Mouse (Mus musculus) heart, postnatal 14 days (tissue): ENCODE data around the gene Pla2g2c. TPM values are rescaled to one million over a fixed set of nuclear protein-coding genes. Genes with fewer than 3 reads are reported as not detected.

Experiments
- DNase-seq, 2 experiments: peaks; one replicate each; pipeline ENCODE4 v3.0.0; 2021 to 2022
- intact Hi-C: fragments of 180-260 bp; cut with DNase I; formaldehyde crosslinking; loops from one replicate; pipeline ENCODE4 v1.15.1; 2025
- long read RNA-seq, 2 experiments: library from polyadenylated mRNA; stranded (forward); transcript quantifications; one replicate each; pipeline ENCODE4 v2.0.0; 2021
- total RNA-seq, 2 experiments: library from RNA; stranded (reverse); gene quantifications; 2 replicates each; pipeline ENCODE4 v1.2.3; 2021

Pla2g2c gene
- total RNA-seq: not detected
- long read RNA-seq, experiment 1: 0 reads
- long read RNA-seq, experiment 2: 0 reads

GRCm38 (mm10) chr4:138724354-138725126, at the start of gene Pla2g2c:
TSS of gene Pla2g2c (plus strand) at chr4:138724792.
- DNase-seq: no peak
- intact Hi-C loops: no loop called here

- intact Hi-C loops: no loop called here
- peak; percentile 9 to 25 for DNase-seq
Observed at GRCm38 (mm10) chr4:138676480-138676879, 48.1 kb upstream of the Pla2g2c start.

DNA sequence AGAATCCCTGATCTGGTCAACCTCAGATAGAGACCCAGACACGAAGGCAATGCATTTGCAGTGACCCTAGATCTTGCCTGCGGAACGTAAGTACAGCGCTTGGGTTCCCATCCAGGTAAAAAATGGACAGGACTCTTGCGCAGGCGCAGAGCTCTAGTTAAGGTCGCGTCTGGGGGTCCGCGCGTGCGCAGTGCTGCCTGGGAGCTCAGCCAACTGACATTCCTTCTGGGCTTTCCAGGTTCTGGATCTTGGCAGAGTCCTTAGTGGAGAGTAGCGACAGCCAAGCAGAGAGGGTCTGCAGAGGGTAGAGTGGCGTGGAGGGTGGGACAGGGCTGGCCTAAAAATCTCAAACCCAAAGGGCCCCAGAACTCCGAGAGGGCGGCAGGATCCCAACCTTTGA, 47.0 kb upstream of the Pla2g2c start:
- intact Hi-C loops: no loop called here
- DNase-seq: no peak

DNA sequence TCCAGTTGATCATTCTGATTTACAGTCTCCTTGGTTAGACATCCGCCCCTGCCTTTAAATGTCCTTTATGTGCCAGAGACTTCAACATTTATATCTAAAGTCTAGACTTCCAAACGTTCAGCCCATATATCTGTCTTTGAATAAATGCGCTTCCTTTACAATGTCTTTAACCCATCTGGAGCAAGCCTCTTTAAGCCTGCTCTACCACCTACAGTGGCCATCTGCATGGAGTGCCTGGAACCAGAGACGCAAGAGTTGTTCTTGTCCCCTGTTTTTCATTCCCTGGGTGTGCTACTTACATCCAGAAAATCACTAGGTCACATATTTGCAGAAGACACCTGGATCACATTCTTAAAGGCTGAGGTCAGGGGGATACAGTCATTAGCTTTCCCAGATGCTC, 44.5 kb upstream of the Pla2g2c start:
- intact Hi-C loops: no loop called here
- DNase-seq: no peak

DNA sequence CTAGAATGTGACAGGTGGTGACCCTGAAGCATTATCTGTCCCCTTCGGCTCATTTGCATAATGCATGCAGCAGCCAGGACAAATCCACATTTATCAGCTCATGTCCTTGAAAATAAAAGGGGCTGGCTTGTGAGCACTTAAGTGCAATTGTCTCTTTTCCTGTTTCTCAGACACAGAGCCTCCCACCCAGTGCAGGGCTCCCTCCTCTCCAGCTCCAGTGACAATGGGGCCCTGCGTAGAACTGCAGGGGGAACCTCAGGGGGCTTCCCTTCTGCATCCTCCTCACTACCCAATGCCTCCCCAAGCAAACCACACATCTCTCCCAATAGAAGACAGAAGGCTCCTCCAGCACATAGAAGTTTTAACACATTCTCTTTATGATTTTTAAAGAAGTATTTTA, 41.8 kb upstream of the Pla2g2c start:
- DNase-seq: no peak
- intact Hi-C loops: no loop called here

DNA sequence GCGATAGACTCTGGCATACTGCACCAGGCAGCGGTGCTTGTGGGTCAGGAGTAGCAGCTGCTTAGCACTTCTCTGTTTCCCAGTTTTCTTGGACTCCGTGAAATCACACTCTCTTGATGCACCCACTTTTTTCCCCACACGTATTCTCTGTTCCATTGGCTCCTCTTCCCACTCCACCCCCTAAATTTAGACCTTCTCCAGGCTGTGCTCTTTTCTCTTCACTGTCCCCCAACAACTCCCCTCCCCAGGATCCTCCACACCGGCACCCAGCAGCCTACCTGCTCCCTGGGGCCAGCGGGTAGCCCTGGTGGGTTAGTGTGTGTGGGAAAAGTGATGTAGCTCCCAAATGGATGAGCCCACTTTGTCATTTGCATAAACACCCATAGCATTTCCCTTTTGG, 38.8 kb upstream of the Pla2g2c start:
- no peak for DNase-seq
- intact Hi-C loops: no loop called here

DNA sequence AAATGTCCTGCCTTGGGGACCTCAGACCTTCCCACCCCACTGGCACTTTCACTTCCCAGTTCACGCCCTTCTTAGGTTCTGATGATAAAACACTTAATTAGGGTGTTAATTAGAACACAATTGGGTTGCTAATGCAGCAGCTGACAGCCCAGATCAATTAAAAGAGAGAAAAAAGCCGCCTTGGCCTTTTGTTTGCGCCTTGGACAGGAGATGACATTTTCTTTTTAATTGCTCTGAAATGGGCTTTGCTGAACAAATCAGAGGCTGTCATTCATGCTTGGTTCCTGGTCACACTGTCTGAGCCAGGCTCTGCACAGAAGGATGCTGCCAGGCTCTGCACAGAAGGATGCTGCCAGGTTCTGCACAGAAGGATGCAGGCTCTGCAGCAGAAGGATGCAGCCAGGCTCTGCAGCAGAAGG, 35.5 kb upstream of the Pla2g2c start:
- no peak for DNase-seq
- intact Hi-C loops: no loop called here

DNA sequence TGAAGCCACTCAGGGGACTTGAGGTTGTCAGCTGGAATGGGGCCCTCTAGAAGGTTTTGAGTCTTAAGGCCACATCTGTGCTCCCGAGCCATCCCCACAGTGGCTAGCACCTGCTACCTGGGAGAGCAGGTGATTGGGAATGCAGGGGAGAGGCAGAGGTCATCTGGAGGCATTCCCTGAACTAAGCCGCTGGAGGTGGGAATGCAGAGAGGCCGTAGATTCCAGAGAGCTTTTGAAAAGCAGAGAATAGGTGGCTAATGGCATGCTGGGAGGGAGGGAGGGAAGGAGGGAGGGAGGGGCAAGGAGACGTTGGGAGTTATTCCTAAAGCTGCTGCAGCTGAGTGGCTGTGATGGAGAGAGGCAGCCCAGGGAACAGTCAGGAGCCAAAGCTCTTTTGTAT, 34.0 kb upstream of the Pla2g2c start:
- DNase-seq: no peak
- intact Hi-C loops: no loop called here

DNA sequence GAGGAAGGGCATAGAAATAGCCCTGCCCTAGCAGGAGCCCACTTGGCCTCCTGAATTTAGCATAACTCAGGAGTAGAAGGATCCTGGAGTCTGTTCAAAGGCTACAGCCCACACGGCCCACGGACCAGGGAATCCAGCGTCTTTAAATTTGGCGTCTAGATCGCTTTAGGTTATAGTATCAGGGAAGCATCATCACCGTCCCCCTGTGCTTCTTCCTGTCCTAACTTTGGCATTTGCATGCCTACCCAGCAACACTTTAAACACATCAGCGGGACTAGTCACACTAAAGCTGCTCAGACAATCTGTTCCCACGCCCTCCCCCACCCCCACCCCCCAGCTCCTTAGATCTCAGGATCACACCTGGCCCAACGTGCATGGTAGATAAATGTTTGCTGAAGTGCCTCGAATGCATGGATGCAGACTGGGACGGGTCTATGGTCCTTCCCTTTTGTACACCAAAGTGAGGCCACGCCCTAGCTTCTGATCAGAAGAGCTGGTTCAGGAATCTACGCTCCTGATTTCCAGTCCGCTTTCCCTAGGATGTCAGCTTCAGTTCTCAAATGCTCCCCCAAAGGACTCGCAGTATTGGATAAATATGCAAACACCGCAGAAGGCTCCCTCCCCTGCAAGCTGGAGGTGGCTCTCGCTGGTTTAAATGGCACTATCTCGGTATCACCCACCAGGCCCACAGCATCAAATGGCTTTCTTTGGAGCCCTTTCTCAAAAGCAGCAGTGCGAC, 33.0 kb upstream of the Pla2g2c start:
- intact Hi-C loops: no loop called here

DNA sequence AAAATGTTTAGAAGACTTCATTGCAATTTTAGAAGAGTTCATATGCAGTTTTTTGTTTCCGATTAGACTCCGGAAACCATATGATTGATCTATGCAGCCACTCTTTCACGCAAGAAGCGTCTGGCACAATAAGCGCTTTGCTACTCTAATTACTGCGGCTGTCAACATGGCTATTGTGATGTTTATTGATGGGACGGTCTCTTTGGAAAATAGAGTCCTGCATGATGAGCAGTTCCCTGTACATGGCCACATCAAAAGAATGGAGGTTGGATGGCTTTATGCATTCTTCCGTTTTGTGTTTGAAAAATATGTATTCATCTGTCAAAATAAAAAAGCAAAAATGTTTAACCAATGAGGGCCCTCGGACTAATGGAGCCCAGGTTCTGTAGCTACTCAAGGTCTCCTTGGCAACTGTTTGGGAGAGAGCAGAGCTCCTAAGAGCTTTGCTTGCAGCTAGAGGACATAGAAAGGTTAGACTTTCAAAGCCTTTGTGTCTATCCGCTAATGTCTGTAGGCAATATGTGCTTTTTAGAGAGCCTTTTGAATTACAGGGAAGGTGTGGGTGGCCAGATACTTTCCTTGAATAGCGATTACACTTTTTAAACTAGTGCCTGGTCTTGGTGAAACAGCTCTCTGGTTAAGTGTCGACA, 31.4 kb upstream of the Pla2g2c start:
- DNase-seq: no peak
- intact Hi-C loops: no loop called here

More for the DNA sequence above, 33.0 kb upstream of the Pla2g2c start:
- no peak for DNase-seq

DNA sequence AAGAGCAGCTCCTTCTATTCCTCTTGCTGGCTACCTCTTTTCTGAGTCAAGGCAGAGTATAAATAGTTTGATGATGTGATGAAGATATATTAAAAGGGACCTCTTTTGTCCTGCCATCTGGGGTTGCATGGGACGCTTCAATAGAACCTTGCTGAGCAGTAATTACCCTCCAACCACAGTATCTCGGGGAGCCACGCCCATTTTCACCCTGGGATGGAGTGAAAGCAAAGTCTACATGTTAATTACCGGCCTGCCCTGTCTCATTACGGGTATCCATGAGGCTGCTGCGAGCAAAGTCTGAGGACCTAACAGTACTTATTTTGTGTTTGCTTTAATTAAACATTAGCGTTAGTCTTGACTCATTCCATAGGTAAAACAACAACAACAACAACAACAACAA, 27.9 kb upstream of the Pla2g2c start:
- intact Hi-C loops: no loop called here
- DNase-seq: no peak

- DNase-seq: no peak
- intact Hi-C loops: no loop called here
Observed at GRCm38 (mm10) chr4:138697166-138697860, 27.3 kb upstream of the Pla2g2c start.

DNA sequence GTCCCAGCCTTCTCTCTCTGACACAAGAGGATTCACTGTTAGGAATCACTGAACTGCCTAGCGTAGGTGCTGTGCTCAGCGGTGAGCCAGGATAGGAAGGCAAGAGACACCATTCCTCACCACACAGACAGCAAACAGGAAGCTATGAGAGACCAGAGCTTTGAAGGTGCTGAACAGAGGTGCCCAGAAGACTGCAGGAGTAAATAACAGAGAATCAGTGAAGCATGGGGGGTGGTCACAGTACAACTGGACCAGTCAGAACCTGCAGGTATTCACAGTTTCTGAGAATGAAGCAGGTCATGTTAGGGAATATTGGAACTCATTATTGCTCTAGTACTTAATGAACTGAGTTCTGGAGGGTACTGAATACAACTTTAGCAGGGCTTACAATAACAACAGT, 26.3 kb upstream of the Pla2g2c start:
- DNase-seq: no peak

DNA sequence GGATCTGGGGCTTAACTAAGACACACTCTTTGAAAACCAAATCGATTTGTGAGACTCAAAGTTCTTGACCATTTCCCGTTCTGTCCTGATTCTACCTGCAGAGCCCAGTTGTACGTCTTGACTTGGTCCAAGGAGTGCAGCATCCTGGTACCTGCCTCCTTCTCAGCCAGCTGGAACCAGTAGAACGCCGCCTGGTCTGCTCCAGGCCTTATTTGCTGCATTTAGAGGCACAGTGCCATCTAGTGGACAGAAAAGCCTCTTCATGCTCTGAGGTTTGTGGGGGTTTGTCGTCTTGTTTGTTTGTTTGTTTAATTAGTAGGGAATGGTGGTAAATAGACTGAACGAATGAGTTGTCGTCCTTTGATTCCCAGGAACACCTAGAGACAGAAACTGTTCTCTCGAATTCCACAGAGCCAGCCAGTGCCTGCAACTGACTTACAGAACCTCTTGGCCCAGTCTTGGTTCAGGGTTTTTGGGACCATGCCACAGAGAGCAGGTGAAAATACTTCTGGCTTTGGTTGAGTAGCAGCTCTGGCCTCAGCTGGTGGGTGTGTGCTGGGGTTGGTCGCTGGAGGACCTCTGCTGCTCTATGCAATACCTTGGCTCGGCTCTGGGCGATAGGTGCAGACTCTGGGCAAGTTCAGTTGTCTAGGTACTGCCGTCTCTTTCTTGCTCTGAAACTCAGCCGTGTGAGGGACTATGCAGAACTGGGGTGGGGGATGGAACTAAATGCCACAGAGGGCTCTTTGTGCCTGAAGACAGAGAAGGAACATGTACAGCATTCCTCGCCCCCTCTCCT, 24.2 kb upstream of the Pla2g2c start:
- intact Hi-C loops: loop anchor here (1.0 to 5.0 kb wide), 3 partner anchors 138 to 253 kb away; no protein-coding TSS in a partner anchor
- DNase-seq: peak; percentile 45 to 71

More for the DNA sequence above, 26.3 kb upstream of the Pla2g2c start:
- intact Hi-C loops: no loop called here

GRCm38 (mm10) chr4:138701111-138701510, 23.5 kb upstream of the Pla2g2c start:
- intact Hi-C loops: loop anchor here (5.0 kb wide), 2 partner anchors 139 to 194 kb away; no protein-coding TSS in a partner anchor
- DNase-seq: no peak

DNA sequence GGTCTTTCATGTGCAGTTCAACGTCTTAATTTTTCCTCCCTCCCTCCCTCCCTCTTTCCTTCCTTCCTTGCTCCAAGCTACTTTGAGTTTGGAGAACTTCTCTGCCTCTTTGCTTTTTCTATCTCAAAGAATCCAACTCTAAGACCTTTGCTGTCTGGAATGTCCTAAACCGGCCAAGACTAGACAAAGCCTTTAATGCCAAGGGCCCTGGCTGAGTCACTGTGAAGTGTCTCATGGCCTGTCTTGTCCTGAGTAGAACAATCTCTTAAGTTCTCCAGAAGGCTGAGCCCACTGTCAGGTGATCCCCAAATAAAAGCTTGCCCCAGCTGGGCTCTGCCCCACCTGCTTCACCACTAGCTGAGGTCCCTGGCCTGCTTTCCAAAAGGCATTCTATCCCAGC, 22.6 kb upstream of the Pla2g2c start:
- DNase-seq: no peak
- intact Hi-C loops: loop anchor here (5.0 kb wide), 2 partner anchors 140 to 195 kb away; no protein-coding TSS in a partner anchor

- intact Hi-C loops: loop anchor here (5.0 kb wide), 2 partner anchors 140 to 195 kb away; no protein-coding TSS in a partner anchor
- DNase-seq: no peak
Observed at GRCm38 (mm10) chr4:138702528-138702927, 22.1 kb upstream of the Pla2g2c start.

DNA sequence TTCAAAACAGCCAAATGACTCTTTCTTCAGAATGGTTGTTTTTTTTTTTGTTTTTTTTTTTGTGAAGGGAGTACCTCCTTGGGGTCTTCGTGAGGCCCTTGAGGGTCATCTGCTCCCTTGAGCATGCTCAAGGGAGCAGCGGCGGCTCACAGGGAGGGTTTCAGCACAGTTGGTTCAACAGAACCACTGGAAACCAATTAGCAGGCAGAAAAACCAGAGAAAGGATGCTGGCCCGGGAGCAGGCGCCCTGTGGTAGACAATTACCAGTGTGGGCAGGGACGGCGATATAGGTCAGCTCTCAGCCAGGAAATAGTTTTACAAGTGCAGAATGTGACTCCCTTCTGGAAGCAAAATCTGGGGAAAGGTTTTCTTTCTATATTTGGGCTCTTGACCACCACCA, 21.0 kb upstream of the Pla2g2c start:
- intact Hi-C loops: loop anchor here (5.0 kb wide), 2 partner anchors 141 to 196 kb away; no protein-coding TSS in a partner anchor
- DNase-seq: no peak

DNA sequence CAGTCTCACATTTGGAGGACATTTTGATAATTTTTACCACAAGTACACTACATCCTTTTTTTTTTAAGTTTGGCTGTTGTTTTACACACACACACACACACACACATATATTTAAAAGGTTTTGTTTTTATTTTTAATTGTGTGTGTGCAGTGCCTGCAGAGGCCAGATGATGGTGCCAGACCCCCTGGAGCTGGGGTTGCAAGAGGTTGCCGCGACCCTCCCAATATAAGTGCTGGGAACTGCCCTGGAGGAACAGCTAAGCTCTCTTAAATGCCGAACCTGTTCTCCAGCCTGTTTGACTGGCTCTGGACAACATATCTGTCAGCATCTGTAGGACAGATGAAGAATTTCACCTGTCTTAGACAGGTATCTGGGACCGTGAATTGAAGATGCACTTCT, 20.4 kb upstream of the Pla2g2c start:
- intact Hi-C loops: loop anchor here (5.0 kb wide), 2 partner anchors 142 to 197 kb away; no protein-coding TSS in a partner anchor
- no peak for DNase-seq
